Mouse (Mus musculus) forebrain, embryonic 11.5 days (tissue): ENCODE results near the gene Slc4a1. TPM values are rescaled to one million over a fixed set of nuclear protein-coding genes. Genes with fewer than 3 reads are reported as not detected.
"Not testable (repeated sequence)": the region's sequence is repeated elsewhere in the genome, so short reads cannot be mapped to it uniquely, and the experiment has no call there.

Experiments
- ATAC-seq: fragments of 200-750 bp; cut with Nextera tagmentation; replicated peaks from 2 replicates; pipeline ENCODE4 v1.8.0; 2017; ENCODE audit warnings: moderate TSS enrichment; ENCODE audit not compliant: low FRiP score
- DNase-seq: peaks from one replicate; pipeline ENCODE4 v3.0.0-alpha.2; 2017; ENCODE audit warnings: low spot score
- H3K27ac ChIP-seq: fragments of 300-500 bp; sonication (generic); 2 replicates; pipeline ENCODE4 v1.5.1; 2014; ENCODE audit warnings: low read depth, low read length
- H3K27me3 ChIP-seq: fragments of 300-500 bp; sonication (generic); 2 replicates; pipeline ENCODE4 v1.6.1; 2014; ENCODE audit warnings: mild to moderate bottlenecking, low read length, mixed read lengths; ENCODE audit not compliant: control insufficient read depth, insufficient read depth
- H3K36me3 ChIP-seq: fragments of 300-500 bp; sonication (generic); 2 replicates; pipeline ENCODE4 v1.6.1; 2014; ENCODE audit warnings: mild to moderate bottlenecking, low read length, moderate library complexity, mixed read lengths; ENCODE audit not compliant: control insufficient read depth, insufficient read depth
- H3K4me1 ChIP-seq: fragments of 300-500 bp; sonication (generic); replicated peaks from 2 replicates; pipeline ENCODE4 v1.6.1; 2014; ENCODE audit warnings: low read length, mixed read lengths; ENCODE audit not compliant: control insufficient read depth, insufficient read depth
- H3K4me2 ChIP-seq: fragments of 300-500 bp; sonication (generic); 2 replicates; pipeline ENCODE4 v1.6.1; 2014; ENCODE audit warnings: low read depth, mild to moderate bottlenecking, low read length, moderate library complexity, mixed read lengths; ENCODE audit not compliant: severe bottlenecking
- H3K4me3 ChIP-seq: fragments of 300-500 bp; sonication (generic); 2 replicates; pipeline ENCODE4 v1.5.1; 2014; ENCODE audit warnings: low read depth, low read length
- H3K9ac ChIP-seq: fragments of 300-500 bp; sonication (generic); 2 replicates; pipeline ENCODE4 v1.6.1; 2014; ENCODE audit warnings: low read length
- H3K9me3 ChIP-seq: fragments of 300-500 bp; sonication (generic); 2 replicates; pipeline ENCODE4 v1.6.1; 2016; ENCODE audit warnings: low read length, mixed read lengths; ENCODE audit not compliant: control insufficient read depth
- WGBS: fragments of 180-500 bp; shearing (Covaris S2); extraction: QIAGEN DNeasy Blood & Tissue Kit; methylation state at CpG from one replicate; pipeline ENCODE4 v1.1.7; 2014; 5-methylcytosine and 5-hydroxymethylcytosine counted together
- polyA plus RNA-seq: library from polyadenylated mRNA; unstranded; fragments of >200 nt; fragmentation: Nextera tagmentation; extraction: Ambion mirVana; gene quantifications from 2 replicates; pipeline ENCODE4 v1.2.1, GENCODE M21; 2014

Slc4a1 gene
- 33.8 and 36.8 TPM in 2 replicates for polyA plus RNA-seq

- 89% methylated on average over 8 of the region's 8 CpGs for WGBS
- not testable (repeated sequence) for H3K4me1 ChIP-seq, ATAC-seq, H3K27me3 ChIP-seq, H3K36me3 ChIP-seq, H3K9ac ChIP-seq, H3K4me2 ChIP-seq, DNase-seq, H3K4me3 ChIP-seq, H3K9me3 ChIP-seq, H3K27ac ChIP-seq
Observed at GRCm38 (mm10) chr11:102366103-102366502, at the start of gene Slc4a1. Gene Slc4a1, minus strand, starts transcription at chr11:102366203.

- H3K27me3 ChIP-seq = no peaks in the 10 kb centered on the region
- H3K27ac ChIP-seq = no peak overlapping the region
- H3K9ac ChIP-seq = no peak overlapping the region
- H3K4me1 ChIP-seq = no peaks in the 10 kb centered on the region
- H3K4me2 ChIP-seq = no peak overlapping the region
- no peak for ATAC-seq
- no peak for DNase-seq
- WGBS = 75% methylated on average over 10 of the region's 10 CpGs
- no peaks in the 10 kb centered on the region for H3K9me3 ChIP-seq
- no peaks in the 10 kb centered on the region for H3K36me3 ChIP-seq
- H3K4me3 ChIP-seq = no peak overlapping the region
Observed at GRCm38 (mm10) chr11:102415034-102415802, 49.2 kb upstream of the Slc4a1 start.

DNA sequence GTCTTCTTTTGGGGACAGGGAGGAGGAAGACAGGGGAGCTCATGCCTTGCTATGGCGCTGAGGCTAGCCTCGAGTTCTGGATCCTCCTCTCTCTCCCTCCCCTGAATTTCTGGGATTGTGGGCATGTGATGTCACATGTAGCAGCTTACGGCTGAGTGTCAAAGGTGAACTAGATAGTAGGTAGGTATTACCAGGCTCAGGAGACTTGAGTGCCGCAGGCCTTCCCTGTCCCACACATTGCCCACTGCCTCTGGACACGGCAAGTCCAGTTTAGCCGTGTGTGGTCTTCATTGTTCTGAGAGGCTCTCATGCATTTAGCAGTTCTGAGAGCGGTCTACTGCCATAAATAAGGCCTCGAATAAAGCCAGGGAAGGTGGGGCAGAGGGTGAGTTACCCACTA is 47.1 kb upstream of the Slc4a1 start:
- Histone ChIP-seq H3K4me1 (no peaks in the 10 kb centered on the region), H3K4me2 (no peak overlapping the region), H3K27me3 (no peaks in the 10 kb centered on the region), H3K9me3 (no peaks in the 10 kb centered on the region), H3K4me3 (no peak overlapping the region), H3K27ac (no peak overlapping the region), H3K36me3 (no peaks in the 10 kb centered on the region), H3K9ac (no peak overlapping the region)
- DNase-seq = no peak
- no peak for ATAC-seq
- 69% methylated on average over 8 of the region's 8 CpGs for WGBS

DNA sequence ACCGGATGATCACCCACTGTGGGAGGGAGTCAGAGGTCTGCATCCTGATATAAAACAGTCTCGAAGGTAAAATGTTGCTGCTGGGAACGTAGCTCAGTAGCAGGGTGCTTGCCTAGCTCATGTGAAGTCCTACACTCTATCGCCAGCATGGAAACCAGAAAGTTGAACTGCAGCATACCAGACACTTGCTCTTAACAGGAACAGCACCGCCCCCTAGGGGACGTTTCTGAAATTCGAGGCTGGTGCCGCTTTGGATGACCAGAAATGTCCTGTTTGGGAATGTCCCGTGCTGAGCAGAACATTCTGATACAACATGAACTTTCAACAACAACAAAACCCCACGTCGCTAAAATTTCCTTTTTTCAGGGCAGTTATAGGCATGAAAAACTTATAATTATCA is 45.7 kb upstream of the Slc4a1 start:
- Histone ChIP-seq H3K4me3 (no peak overlapping the region), H3K4me1 (peaks cover under 1% of the 10 kb centered on the region), H3K9ac (no peak overlapping the region), H3K4me2 (no peak overlapping the region), H3K9me3 (no peaks in the 10 kb centered on the region), H3K27me3 (no peaks in the 10 kb centered on the region), H3K27ac (no peak overlapping the region), H3K36me3 (no peaks in the 10 kb centered on the region)
- 10% methylated on average over 11 of the region's 11 CpGs for WGBS
- DNase-seq = peak; percentile 96
- no peak for ATAC-seq

DNA sequence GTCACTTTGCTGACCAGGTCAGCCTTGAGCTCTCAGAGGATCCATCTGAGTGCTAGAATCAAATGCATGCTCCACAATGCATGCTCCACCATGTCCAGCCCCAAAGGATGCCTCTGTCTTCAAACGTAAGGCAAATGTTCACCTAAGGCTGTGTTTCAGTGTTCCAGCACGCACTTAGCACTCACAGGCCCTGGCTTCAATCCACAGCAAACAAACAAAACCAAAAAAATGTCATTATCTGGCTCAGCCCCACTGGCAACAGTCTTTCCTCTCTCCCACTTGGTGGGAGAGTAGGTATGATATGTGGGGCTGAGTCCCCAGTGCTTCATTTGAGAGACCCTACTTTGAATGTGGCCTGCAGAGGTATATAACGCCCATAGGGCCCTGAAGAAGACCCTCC is 45.1 kb upstream of the Slc4a1 start:
- H3K9ac ChIP-seq = no peak overlapping the region
- no peak overlapping the region for H3K4me3 ChIP-seq
- no peak overlapping the region for H3K4me2 ChIP-seq
- H3K27me3 ChIP-seq = no peaks in the 10 kb centered on the region
- WGBS = 80% methylated on average over 3 of the region's 3 CpGs
- H3K9me3 ChIP-seq = no peaks in the 10 kb centered on the region
- no peak overlapping the region for H3K27ac ChIP-seq
- DNase-seq (no peak), ATAC-seq (no peak)
- H3K4me1 ChIP-seq = peaks cover 7% of the 10 kb centered on the region
- H3K36me3 ChIP-seq = no peaks in the 10 kb centered on the region

DNA sequence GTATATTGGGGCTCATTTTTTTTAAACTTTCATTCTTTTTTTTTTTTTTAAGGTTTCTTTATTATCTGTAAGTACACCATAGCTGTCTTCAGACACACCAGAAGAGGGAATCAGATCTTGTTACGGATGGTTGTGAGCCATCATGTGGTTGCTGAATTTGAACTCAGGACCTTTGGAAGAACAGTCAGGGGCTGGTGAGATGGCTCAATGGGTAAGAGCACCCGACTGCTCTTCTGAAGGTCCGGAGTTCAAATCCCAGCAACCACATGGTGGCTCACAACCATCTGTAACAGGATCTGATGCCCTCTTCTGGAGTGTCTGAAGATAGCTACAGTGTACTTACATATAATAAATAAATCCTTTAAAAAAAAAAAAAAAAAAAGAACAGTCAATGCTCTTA is 44.3 kb upstream of the Slc4a1 start:
- ATAC-seq, H3K9ac ChIP-seq, H3K4me3 ChIP-seq, H3K36me3 ChIP-seq, DNase-seq, H3K4me2 ChIP-seq, H3K9me3 ChIP-seq, H3K27me3 ChIP-seq, H3K27ac ChIP-seq: not testable (repeated sequence)
- peaks cover 12% of the 10 kb centered on the region for H3K4me1 ChIP-seq
- 97% methylated on average over 3 of the region's 3 CpGs for WGBS

DNA sequence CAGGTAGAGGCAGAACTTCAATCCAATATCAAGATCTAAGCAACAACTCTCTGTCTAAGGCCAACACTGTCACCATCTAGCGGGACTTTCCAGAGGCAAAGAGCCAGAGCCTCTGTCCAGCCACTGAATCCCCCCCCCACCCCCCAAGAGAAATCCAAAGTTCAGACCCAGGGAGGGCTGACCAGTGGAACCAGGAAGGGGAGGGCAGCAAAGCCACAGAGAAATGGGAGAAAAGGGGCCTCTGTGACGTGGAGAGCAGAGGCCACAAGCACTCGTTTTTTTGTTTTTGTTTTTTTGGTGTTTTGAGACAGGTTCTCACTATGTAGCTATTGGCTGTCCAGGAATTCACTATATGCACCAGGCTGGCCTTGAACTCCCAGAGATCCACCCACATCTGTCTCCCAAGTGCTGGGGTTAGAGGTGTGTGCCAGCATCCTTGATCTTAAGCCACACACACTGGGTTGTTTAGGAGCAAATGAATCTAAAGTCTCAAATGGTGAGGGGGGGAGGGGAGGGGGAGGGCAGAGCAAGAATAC is 43.9 kb upstream of the Slc4a1 start:
- WGBS = 80% methylated on average over 3 of the region's 3 CpGs
- H3K9ac ChIP-seq = no peak overlapping the region
- H3K27me3 ChIP-seq = no peaks in the 10 kb centered on the region
- no peak overlapping the region for H3K27ac ChIP-seq
- peaks cover 12% of the 10 kb centered on the region for H3K4me1 ChIP-seq
- ATAC-seq = no peak
- H3K9me3 ChIP-seq = no peaks in the 10 kb centered on the region
- DNase-seq = no peak
- no peak overlapping the region for H3K4me3 ChIP-seq
- no peaks in the 10 kb centered on the region for H3K36me3 ChIP-seq
- no peak overlapping the region for H3K4me2 ChIP-seq

DNA sequence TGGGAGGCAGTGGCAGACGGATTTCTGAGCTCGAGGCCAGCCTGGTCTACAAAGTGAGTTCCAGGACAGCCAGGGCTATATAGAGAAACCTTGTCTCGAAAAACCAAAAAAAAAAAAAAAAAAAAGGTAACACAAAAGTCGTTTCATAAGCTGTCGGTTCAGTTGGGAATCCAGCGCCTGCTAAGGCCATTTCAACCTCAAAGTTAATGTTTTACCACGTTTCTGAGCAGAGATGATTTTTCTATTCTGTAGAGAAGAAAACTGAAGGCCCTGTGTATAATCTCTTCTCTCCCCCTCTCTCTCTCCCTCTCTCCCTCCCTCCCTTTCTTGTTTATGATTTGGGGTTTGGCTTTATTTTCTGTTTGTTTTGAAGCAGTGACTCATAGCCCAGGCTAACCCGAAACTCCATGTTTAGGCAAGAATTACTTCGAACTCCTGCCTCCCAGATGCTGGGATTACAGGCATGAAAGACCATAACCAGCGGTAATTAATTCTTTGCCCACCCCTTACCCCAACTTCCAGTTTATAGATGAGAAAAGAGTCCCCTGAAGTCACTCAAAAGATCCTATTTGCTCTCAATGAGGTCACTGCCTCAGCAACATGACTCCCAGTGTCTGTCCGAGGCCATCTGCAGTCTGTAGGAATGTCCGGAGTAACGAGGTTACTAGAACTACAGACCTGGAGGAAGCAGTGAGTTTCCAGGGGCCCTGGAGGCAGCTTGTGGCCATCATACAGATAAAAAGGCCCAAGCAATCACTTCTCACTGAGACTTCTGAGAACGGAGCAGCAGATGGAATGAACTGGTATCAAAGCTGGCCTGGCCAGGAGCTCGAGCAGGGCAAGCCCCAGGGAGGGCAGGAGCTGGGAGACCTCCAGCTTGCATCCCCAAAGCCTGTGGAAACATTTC is 43.1 kb upstream of the Slc4a1 start:
- DNase-seq (no peak), ATAC-seq (no peak)
- Histone ChIP-seq H3K9me3 (no peaks in the 10 kb centered on the region), H3K27ac (0 out of 2 replicates have a peak overlapping the region, but pooled peaks have one; percentile 41), H3K4me1 (peaks cover 13% of the 10 kb centered on the region), H3K36me3 (no peaks in the 10 kb centered on the region), H3K4me3 (peak overlapping the region; percentile 77), H3K4me2 (peak overlapping the region; percentile 40; the same call in 1 of the 2 replicates), H3K9ac (peak overlapping the region; percentile 27; the same call in 1 of the 2 replicates), H3K27me3 (no peaks in the 10 kb centered on the region)
- 41% methylated on average over 15 of the region's 15 CpGs for WGBS
